Mouse (Mus musculus) heart, embryonic 14.5 days (tissue): ENCODE results near the gene Zfp36. TPM values are rescaled to one million over a fixed set of nuclear protein-coding genes. Genes with fewer than 3 reads are reported as not detected.
A peak's percentile ranks its signal among the peaks of the same experiment; 100 is the strongest.

ENCODE experiments used
- ATAC-seq: fragments of 200-750 bp; cut with Nextera tagmentation; 2 replicates; pipeline ENCODE4 v1.8.0; 2017; ENCODE audit warnings: low read depth, moderate TSS enrichment; ENCODE audit not compliant: insufficient number of reproducible peaks, insufficient read depth, low FRiP score
- H3K27ac ChIP-seq, 2 experiments: fragments of 200-500 bp in 1 of 2; fragments of 300-500 bp in 1 of 2; sonication (generic) in 1 of 2; replicated peaks in 1 of 2; 2 replicates each; pipeline ENCODE4 v1.5.1; 2012 to 2014; ENCODE audit warnings: low read depth in 2 of 2, low read length in 2 of 2, control low read depth in 1 of 2, mild to moderate bottlenecking in 1 of 2, mixed read lengths in 1 of 2; ENCODE audit not compliant: control insufficient read depth in 1 of 2, insufficient read depth in 1 of 2
- H3K27me3 ChIP-seq: fragments of 300-500 bp; sonication (generic); 2 replicates; pipeline ENCODE4 v1.6.1; 2014; ENCODE audit warnings: mild to moderate bottlenecking, low read length, control low read depth; ENCODE audit not compliant: control insufficient read depth, insufficient read depth
- H3K36me3 ChIP-seq: fragments of 300-500 bp; sonication (generic); 2 replicates; pipeline ENCODE4 v1.6.1; 2014; ENCODE audit warnings: mild to moderate bottlenecking, control low read depth, low read length, mixed read lengths; ENCODE audit not compliant: control insufficient read depth, insufficient read depth
- H3K4me1 ChIP-seq, 2 experiments: fragments of 200-500 bp in 1 of 2; fragments of 300-500 bp in 1 of 2; sonication (generic) in 1 of 2; 2 replicates each; pipeline ENCODE4 v1.6.1; 2012 to 2014; ENCODE audit warnings: low read length in 2 of 2, control low read depth in 1 of 2, mixed read lengths in 1 of 2; ENCODE audit not compliant: control insufficient read depth in 2 of 2, insufficient read depth in 2 of 2
- H3K4me2 ChIP-seq: fragments of 300-500 bp; sonication (generic); 2 replicates; pipeline ENCODE4 v1.6.1; 2014; ENCODE audit warnings: mild to moderate bottlenecking, low read length
- H3K4me3 ChIP-seq, 2 experiments: fragments of 200-500 bp in 1 of 2; fragments of 300-500 bp in 1 of 2; sonication (generic) in 1 of 2; 2 replicates each; pipeline ENCODE4 v1.5.1; 2012 to 2014; ENCODE audit warnings: low read length in 2 of 2, mild to moderate bottlenecking in 2 of 2, control low read depth in 1 of 2, low read depth in 1 of 2, moderate library complexity in 1 of 2; ENCODE audit not compliant: control insufficient read depth in 1 of 2, insufficient read depth in 1 of 2
- H3K9ac ChIP-seq: fragments of 300-500 bp; sonication (generic); 2 replicates; pipeline ENCODE4 v1.6.1; 2014; ENCODE audit warnings: mild to moderate bottlenecking, low read length
- H3K9me3 ChIP-seq: fragments of 300-500 bp; sonication (generic); 2 replicates; pipeline ENCODE4 v1.6.1; 2016; ENCODE audit warnings: low read length, control low read depth; ENCODE audit not compliant: control insufficient read depth
- WGBS: fragments of 180-500 bp; shearing (Covaris S2); extraction: QIAGEN DNeasy Blood & Tissue Kit; methylation state at CpG from one replicate; pipeline ENCODE4 v1.1.7; 2014; 5-methylcytosine and 5-hydroxymethylcytosine counted together
- polyA plus RNA-seq: library from polyadenylated mRNA; unstranded; fragments of >200 nt; fragmentation: Nextera tagmentation; extraction: Ambion mirVana; gene quantifications from 2 replicates; pipeline ENCODE4 v1.2.1, GENCODE M21; 2014

Gene Zfp36
- polyA plus RNA-seq, 1 experiment from 2014 or later = 12.2 TPM

- no peak for ATAC-seq
- Histone ChIP-seq H3K36me3 (peaks cover 13% of the 10 kb centered on the region), H3K4me1 (peaks cover 11 to 18% of the 10 kb centered on the region in 2 experiments), H3K27ac (no peak overlapping the region), H3K9me3 (no peaks in the 10 kb centered on the region), H3K4me2 (no peak overlapping the region), H3K27me3 (no peaks in the 10 kb centered on the region), H3K9ac (no peak overlapping the region), H3K4me3 (no peak overlapping the region)
- 53% methylated on average over 3 of the region's 3 CpGs for WGBS
Observed at GRCm38 (mm10) chr7:28347746-28348145, 32.3 kb downstream of the Zfp36 start.

GRCm38 (mm10) chr7:28344637-28345036, 35.4 kb downstream of the Zfp36 start:
- Histone ChIP-seq H3K4me2 (no peak overlapping the region), H3K4me3 (no peak overlapping the region), H3K27me3 (no peaks in the 10 kb centered on the region), H3K9me3 (no peaks in the 10 kb centered on the region), H3K4me1 (peaks cover 4 to 5% of the 10 kb centered on the region in 2 experiments), H3K9ac (no peak overlapping the region), H3K27ac (no peak overlapping the region), H3K36me3 (no peaks in the 10 kb centered on the region)
- WGBS = 10% methylated on average over 4 of the region's 4 CpGs
- ATAC-seq = no peak

- Histone ChIP-seq H3K4me3 (no peak overlapping the region), H3K4me1 (peaks cover 0 to 3% of the 10 kb centered on the region in 2 experiments; a peak in 2 of 4 replicates), H3K27ac (0 out of 4 replicates have a peak overlapping the region, but pooled peaks of 1 of the 2 experiments have one; percentile 16), H3K9me3 (no peaks in the 10 kb centered on the region), H3K9ac (no peak overlapping the region), H3K36me3 (no peaks in the 10 kb centered on the region), H3K27me3 (no peaks in the 10 kb centered on the region), H3K4me2 (no peak overlapping the region)
- no peak for ATAC-seq
- 42% methylated on average over 7 of the region's 7 CpGs for WGBS
Observed at GRCm38 (mm10) chr7:28341381-28341780, 38.7 kb downstream of the Zfp36 start.

- peak overlapping the region; percentile 91 to 94 for H3K27ac ChIP-seq
Observed at GRCm38 (mm10) chr7:28339213-28339917, 40.7 kb downstream of the Zfp36 start.

GRCm38 (mm10) chr7:28338108-28338998, 41.7 kb downstream of the Zfp36 start, which contains the start of gene Supt5:
TSS of gene Supt5 (minus strand) at chr7:28338746.
- Histone ChIP-seq H3K27me3 (no peaks in the 10 kb centered on the region), H3K9ac (peak within 1 kb of the TSS; percentile 98), H3K9me3 (no peaks in the 10 kb centered on the region), H3K36me3 (peaks cover 6% of the 10 kb centered on the region; the same call in 1 of the 2 replicates), H3K4me3 (peak within 1 kb of the TSS; percentile 86 to 99), H3K4me1 (peaks cover 0 to 3% of the 10 kb centered on the region in 2 experiments; a peak in 2 of 4 replicates), H3K27ac (peak within 1 kb of the TSS; percentile 91 to 94), H3K4me2 (peak within 1 kb of the TSS; percentile 69)
- peak; percentile 95 for ATAC-seq
- under 1% methylated on average over 77 of the region's 77 CpGs for WGBS

More at GRCm38 (mm10) chr7:28339213-28339917, 40.7 kb downstream of the Zfp36 start:
- 78% methylated on average over 19 of the region's 19 CpGs for WGBS
- Histone ChIP-seq H3K27me3 (no peaks in the 10 kb centered on the region), H3K4me3 (peak overlapping the region; percentile 86 to 99; a peak in 3 of 4 replicates), H3K4me1 (peaks cover 0 to 3% of the 10 kb centered on the region in 2 experiments; a peak in 2 of 4 replicates), H3K9me3 (no peaks in the 10 kb centered on the region), H3K9ac (peak overlapping the region; percentile 98), H3K36me3 (peaks cover 6% of the 10 kb centered on the region; the same call in 1 of the 2 replicates), H3K4me2 (peak overlapping the region; percentile 69)
- no peak for ATAC-seq

- Histone ChIP-seq H3K27me3 (no peaks in the 10 kb centered on the region), H3K9ac (no peak overlapping the region), H3K4me1 (no peaks in the 10 kb centered on the region), H3K27ac (no peak overlapping the region), H3K4me3 (no peak overlapping the region), H3K4me2 (no peak overlapping the region), H3K36me3 (peaks cover 17% of the 10 kb centered on the region), H3K9me3 (no peaks in the 10 kb centered on the region)
- 88% methylated on average over 2 of the region's 2 CpGs for WGBS
- ATAC-seq = no peak
Observed at GRCm38 (mm10) chr7:28335471-28335870, 44.6 kb downstream of the Zfp36 start.

- 86% methylated on average over 4 of the region's 4 CpGs for WGBS
- Histone ChIP-seq H3K4me1 (no peaks in the 10 kb centered on the region), H3K9ac (no peak overlapping the region), H3K4me2 (no peak overlapping the region), H3K9me3 (no peaks in the 10 kb centered on the region), H3K4me3 (no peak overlapping the region), H3K27me3 (no peaks in the 10 kb centered on the region), H3K27ac (no peak overlapping the region), H3K36me3 (peaks cover 27% of the 10 kb centered on the region)
- ATAC-seq = no peak
Observed at GRCm38 (mm10) chr7:28334534-28334933, 45.5 kb downstream of the Zfp36 start.
